Mouse (Mus musculus) stomach, postnatal 0 days (tissue): ENCODE results near the gene Spen.

Experiments used
- CTCF ChIP-seq: IDR thresholded peaks from 2 replicates; pipeline ENCODE4 v1.5.1; 2016; ENCODE audit warnings: antibody characterized with exemption, low read depth, mild to moderate bottlenecking, moderate library complexity
- EP300 ChIP-seq: optimal IDR thresholded peaks from 2 replicates; pipeline ENCODE3; 2016; ENCODE audit warnings: antibody characterized with exemption

DNA sequence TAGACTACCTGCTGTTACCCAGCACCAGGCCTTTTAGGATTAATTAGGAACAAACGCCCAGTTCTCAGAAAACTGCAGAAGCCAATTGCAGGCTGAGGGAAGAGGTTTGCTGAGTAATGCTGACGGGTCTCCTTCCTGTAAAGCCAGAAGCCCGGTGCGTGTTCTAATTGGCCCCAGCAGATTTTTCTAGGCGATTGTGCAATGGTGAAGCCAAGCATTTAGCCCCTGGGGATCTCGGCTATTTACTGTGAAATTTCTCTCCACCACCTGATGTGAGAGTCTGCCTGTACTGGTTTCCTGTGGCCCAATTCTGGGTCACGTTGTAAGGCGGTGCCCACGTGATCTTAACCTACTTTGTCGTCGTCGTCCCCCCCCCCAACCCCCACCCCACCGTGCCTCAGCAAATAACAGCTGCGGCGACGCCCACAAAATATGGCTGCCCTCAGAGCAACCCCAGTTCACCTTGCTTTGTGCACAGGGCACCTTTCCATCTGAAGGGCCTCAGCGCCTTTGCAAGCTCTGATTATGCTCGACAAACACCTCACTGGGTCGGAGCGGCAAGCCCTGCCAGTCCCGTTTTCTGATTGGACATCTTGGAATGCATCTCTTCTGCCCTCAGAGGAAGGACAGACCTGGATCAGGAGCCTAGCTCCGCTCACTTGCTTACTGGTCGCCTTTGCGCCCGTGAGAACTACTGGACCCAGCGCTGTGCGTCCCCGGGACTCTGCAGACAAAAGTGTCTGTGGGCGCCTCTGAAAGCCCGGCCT lies 20.9 kb upstream of the Spen start:
- TF ChIP-seq CTCF (no peak), EP300 (no peak)
